Mouse (Mus musculus) myocyte (in vitro differentiated cells): ENCODE results near the gene Hoxd12. TPM values are rescaled to one million over a fixed set of nuclear protein-coding genes. Genes with fewer than 3 reads are reported as not detected.

Experiments
- H3K27me3 ChIP-seq: one replicate; pipeline ENCODE4 v1.6.1; 2011; ENCODE audit not compliant: control insufficient read depth, insufficient read depth, insufficient read length
- H3K36me3 ChIP-seq: one replicate; pipeline ENCODE4 v1.6.1; 2011; ENCODE audit not compliant: control insufficient read depth, insufficient read depth
- H3K4me2 ChIP-seq: one replicate; pipeline ENCODE4 v1.6.1; 2011; ENCODE audit warnings: low read depth, control low read depth
- H3K4me3 ChIP-seq: one replicate; pipeline ENCODE4 v1.5.1; 2011; ENCODE audit warnings: mild to moderate bottlenecking, control low read depth, moderate library complexity
- H3K79me2 ChIP-seq: one replicate; pipeline ENCODE4 v1.6.1; 2011; ENCODE audit not compliant: control insufficient read depth, insufficient read depth
- H3ac ChIP-seq: one replicate; pipeline ENCODE4 v1.6.1; 2011; ENCODE audit not compliant: control insufficient read depth, insufficient read length
- CEBPB ChIP-seq: IDR thresholded peaks from 2 replicates; pipeline ENCODE4 v1.6.1; 2011; ENCODE audit warnings: mild to moderate bottlenecking, moderate library complexity; ENCODE audit not compliant: poor library complexity, insufficient read depth, severe bottlenecking
- E2F4 ChIP-seq: IDR thresholded peaks from one replicate; pipeline ENCODE4 v1.6.1; 2011; ENCODE audit warnings: mild to moderate bottlenecking, control low read depth, moderate library complexity; ENCODE audit not compliant: insufficient read depth
- MAX ChIP-seq: IDR thresholded peaks from one replicate; pipeline ENCODE4 v1.6.1; 2011; ENCODE audit warnings: low read depth, mild to moderate bottlenecking, control low read depth
- MYOD1 ChIP-seq, 3 experiments: IDR thresholded peaks; one replicate each; pipeline ENCODE4 v1.6.1; 2011; ENCODE audit warnings: control low read depth in 2 of 3, low read depth in 2 of 3, mild to moderate bottlenecking in 2 of 3, moderate library complexity in 1 of 3; ENCODE audit not compliant: insufficient read length in 2 of 3, control insufficient read depth in 1 of 3
- MYOG ChIP-seq, 3 experiments: IDR thresholded peaks; one replicate each; pipeline ENCODE4 v1.6.1; 2011; ENCODE audit warnings: control low read depth in 2 of 3, low read depth in 2 of 3, mild to moderate bottlenecking in 2 of 3; ENCODE audit not compliant: insufficient read length in 2 of 3, control insufficient read depth in 1 of 3, insufficient read depth in 1 of 3
- POLR2A ChIP-seq: IDR thresholded peaks from one replicate; pipeline ENCODE4 v1.6.1; 2011; ENCODE audit warnings: low read depth, mild to moderate bottlenecking, control low read depth, moderate library complexity; ENCODE audit not compliant: insufficient read length
- POLR2AphosphoS2 ChIP-seq: IDR thresholded peaks from one replicate; pipeline ENCODE4 v1.6.1; 2011; ENCODE audit warnings: low read depth, control low read depth; ENCODE audit not compliant: insufficient read length
- REST ChIP-seq: IDR thresholded peaks from one replicate; pipeline ENCODE4 v1.6.1; 2011; ENCODE audit warnings: mild to moderate bottlenecking, control low read depth, moderate library complexity; ENCODE audit not compliant: insufficient read depth, insufficient read length
- SRF ChIP-seq: IDR thresholded peaks from one replicate; pipeline ENCODE4 v1.6.1; 2011; ENCODE audit warnings: low read depth; ENCODE audit not compliant: control insufficient read depth, insufficient read length
- TCF12 ChIP-seq: IDR thresholded peaks from one replicate; pipeline ENCODE4 v1.6.1; 2011; ENCODE audit warnings: mild to moderate bottlenecking, control low read depth; ENCODE audit not compliant: poor library complexity, insufficient read depth, severe bottlenecking
- TCF3 ChIP-seq: IDR thresholded peaks from one replicate; pipeline ENCODE4 v1.6.1; 2011; ENCODE audit warnings: low read depth, control low read depth; ENCODE audit not compliant: insufficient read length
- USF1 ChIP-seq: IDR thresholded peaks from one replicate; pipeline ENCODE4 v1.6.1; 2011; ENCODE audit warnings: low read depth, mild to moderate bottlenecking, control low read depth, moderate library complexity
- polyA plus RNA-seq: library from polyadenylated mRNA; unstranded; fragments of >200 nt; fragmentation: generic; extraction: Trizol; gene quantifications from one replicate; pipeline ENCODE4 v1.2.1, GENCODE M21; 2012; ENCODE audit warnings: missing spikeins

Hoxd12 gene
- polyA plus RNA-seq, 1 experiment = not detected

DNA sequence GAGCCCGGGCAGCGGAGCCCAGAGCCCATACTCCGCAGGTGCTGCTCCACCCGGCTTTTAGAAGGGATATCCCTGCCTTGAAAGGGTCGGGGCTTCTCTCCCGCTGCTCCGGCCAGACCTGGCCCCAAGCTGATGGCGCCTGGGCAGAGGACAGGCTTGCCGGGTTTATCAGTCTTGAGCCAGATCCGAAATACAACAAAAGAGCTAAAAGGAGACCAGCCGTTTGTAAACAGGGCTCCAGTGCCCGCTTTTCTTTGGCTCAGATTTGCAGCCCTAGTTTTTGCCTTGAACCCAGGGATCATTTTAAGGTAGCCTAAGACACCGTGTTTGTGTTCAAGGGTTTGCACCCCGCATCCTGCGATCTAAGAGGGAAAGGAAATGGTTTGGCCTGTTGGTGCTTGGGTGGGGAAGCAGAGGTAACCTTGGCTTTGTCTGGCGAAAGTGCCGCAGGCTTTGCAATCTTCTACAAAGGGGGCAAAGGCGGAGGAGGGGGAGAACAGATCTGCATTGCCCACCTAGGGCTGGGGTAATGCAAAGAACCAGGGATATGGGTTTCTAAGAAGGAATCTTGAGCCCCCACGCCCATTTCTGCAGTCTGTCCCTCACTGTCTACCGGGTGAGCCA, 18.1 kb downstream of the Hoxd12 start:
- no peaks in the 10 kb centered on the region for H3K79me2 ChIP-seq
- no peaks in the 10 kb centered on the region for H3K36me3 ChIP-seq
- peaks cover 79% of the 10 kb centered on the region for H3K27me3 ChIP-seq
- H3K4me3 ChIP-seq = no peak overlapping the region
- no peak overlapping the region for H3ac ChIP-seq
- TF ChIP-seq CEBPB (no peak), MAX (no peak), POLR2A (no peak), MYOD1 (IDR thresholded peaks at IDR 0.05; ENCODE audit: control insufficient read depth in 1 of 3, insufficient read length in 2 of 3, low read depth in 2 of 3) (no peak), TCF12 (no peak), USF1 (no peak), MYOG (IDR thresholded peaks at IDR 0.05; ENCODE audit: control insufficient read depth in 1 of 3, insufficient read depth in 1 of 3, insufficient read length in 2 of 3, low read depth in 2 of 3) (no peak), POLR2AphosphoS2 (no peak), TCF3 (no peak), REST (no peak), SRF (no peak), E2F4 (no peak)
- H3K4me2 ChIP-seq = no peak overlapping the region

DNA sequence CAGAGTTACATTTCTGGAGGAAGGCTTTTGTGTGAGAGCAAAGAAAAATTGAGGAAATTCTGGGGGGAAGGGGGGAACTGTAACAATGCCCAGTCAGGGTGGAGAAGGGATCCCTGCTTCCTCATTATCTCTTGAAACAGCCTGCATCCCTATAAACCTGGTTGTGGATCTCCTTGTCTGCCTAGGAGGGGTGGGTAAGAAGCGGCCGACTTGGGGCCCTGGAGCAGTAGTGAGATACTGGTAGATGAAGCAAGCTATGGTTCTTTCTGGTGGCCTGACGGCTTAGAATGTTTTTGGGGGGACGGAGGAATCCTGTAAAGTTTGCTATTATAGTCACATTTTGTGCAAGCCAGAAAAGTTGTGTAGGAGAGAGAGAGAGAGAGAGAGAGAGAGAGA, 18.6 kb downstream of the Hoxd12 start:
- H3K27me3 ChIP-seq = peaks cover 81% of the 10 kb centered on the region
- no peaks in the 10 kb centered on the region for H3K36me3 ChIP-seq
- H3K4me3 ChIP-seq = no peak overlapping the region
- H3ac ChIP-seq = no peak overlapping the region
- no peaks in the 10 kb centered on the region for H3K79me2 ChIP-seq
- H3K4me2 ChIP-seq = no peak overlapping the region
- no peak for TF ChIP-seq POLR2A
- TF ChIP-seq TCF3 = no peak
- no peak for TF ChIP-seq POLR2AphosphoS2
- TF ChIP-seq USF1 = no peak
- no peak for TF ChIP-seq MYOD1 (IDR thresholded peaks at IDR 0.05; ENCODE audit: control insufficient read depth in 1 of 3, insufficient read length in 2 of 3, low read depth in 2 of 3)
- TF ChIP-seq MYOG (IDR thresholded peaks at IDR 0.05; ENCODE audit: control insufficient read depth in 1 of 3, insufficient read depth in 1 of 3, insufficient read length in 2 of 3, low read depth in 2 of 3) = no peak
- TF ChIP-seq E2F4 = no peak
- no peak for TF ChIP-seq CEBPB
- no peak for TF ChIP-seq TCF12
- TF ChIP-seq MAX = no peak
- no peak for TF ChIP-seq SRF

DNA sequence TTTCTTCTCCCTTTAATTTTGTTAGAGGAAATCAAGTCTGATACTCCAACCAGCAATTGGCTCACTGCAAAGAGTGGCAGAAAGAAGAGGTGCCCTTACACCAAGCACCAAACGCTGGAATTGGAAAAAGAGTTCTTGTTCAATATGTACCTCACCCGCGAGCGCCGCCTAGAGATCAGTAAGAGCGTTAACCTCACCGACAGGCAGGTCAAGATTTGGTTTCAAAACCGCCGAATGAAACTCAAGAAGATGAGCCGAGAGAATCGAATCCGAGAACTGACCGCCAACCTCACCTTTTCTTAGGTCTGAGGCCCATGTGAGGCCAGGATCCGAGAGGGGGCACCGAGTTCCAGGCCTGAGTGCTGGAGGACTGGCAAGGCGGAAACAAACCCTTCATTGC, 19.3 kb downstream of the Hoxd12 start:
- Histone ChIP-seq H3K27me3 (peaks cover 83% of the 10 kb centered on the region), H3K4me2 (no peak overlapping the region), H3K36me3 (no peaks in the 10 kb centered on the region), H3K4me3 (no peak overlapping the region), H3K79me2 (no peaks in the 10 kb centered on the region), H3ac (no peak overlapping the region)
- TF ChIP-seq MYOG (IDR thresholded peaks at IDR 0.05; ENCODE audit: control insufficient read depth in 1 of 3, insufficient read depth in 1 of 3, insufficient read length in 2 of 3, low read depth in 2 of 3) = no peak
- no peak for TF ChIP-seq CEBPB
- no peak for TF ChIP-seq MAX
- TF ChIP-seq REST = no peak
- TF ChIP-seq POLR2A = no peak
- TF ChIP-seq SRF = no peak
- no peak for TF ChIP-seq MYOD1 (IDR thresholded peaks at IDR 0.05; ENCODE audit: control insufficient read depth in 1 of 3, insufficient read length in 2 of 3, low read depth in 2 of 3)
- no peak for TF ChIP-seq POLR2AphosphoS2
- TF ChIP-seq USF1 = no peak
- no peak for TF ChIP-seq E2F4
- no peak for TF ChIP-seq TCF3
- TF ChIP-seq TCF12 = no peak

DNA sequence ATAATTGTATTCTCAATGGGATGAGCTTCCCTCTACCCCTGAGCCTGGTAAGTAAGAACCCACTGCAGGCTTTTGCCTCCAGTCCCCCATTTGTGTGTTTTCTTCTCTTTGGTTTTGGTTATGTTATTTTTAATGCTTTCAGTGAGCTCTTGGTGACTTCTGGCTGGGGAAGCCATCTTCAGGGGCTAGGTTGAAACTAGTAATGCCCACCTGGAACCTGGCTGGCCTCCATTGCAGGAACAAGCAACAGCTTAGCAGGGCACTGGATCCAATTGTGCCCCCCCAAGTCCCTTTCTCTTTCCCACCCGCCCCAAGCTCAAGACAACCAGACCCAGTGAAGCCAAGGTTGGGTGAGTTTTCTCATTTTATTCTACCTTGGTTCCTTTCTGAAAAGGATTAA, 20.6 kb downstream of the Hoxd12 start:
- Histone ChIP-seq H3K27me3 (peaks cover 80% of the 10 kb centered on the region), H3K4me2 (no peak overlapping the region), H3K79me2 (no peaks in the 10 kb centered on the region), H3K4me3 (no peak overlapping the region), H3K36me3 (no peaks in the 10 kb centered on the region), H3ac (no peak overlapping the region)
- TF ChIP-seq TCF12 = no peak
- no peak for TF ChIP-seq E2F4
- TF ChIP-seq SRF = no peak
- no peak for TF ChIP-seq REST
- no peak for TF ChIP-seq CEBPB
- no peak for TF ChIP-seq MYOD1 (IDR thresholded peaks at IDR 0.05; ENCODE audit: control insufficient read depth in 1 of 3, insufficient read length in 2 of 3, low read depth in 2 of 3)
- TF ChIP-seq MAX = no peak
- no peak for TF ChIP-seq POLR2A
- TF ChIP-seq MYOG (IDR thresholded peaks at IDR 0.05; ENCODE audit: control insufficient read depth in 1 of 3, insufficient read depth in 1 of 3, insufficient read length in 2 of 3, low read depth in 2 of 3) = no peak
- TF ChIP-seq USF1 = no peak
